Mouse (Mus musculus) lung, adult 2 months (tissue): Measurements from ENCODE around the gene Rps6kb2.

Experiments used
- CTCF ChIP-seq: fragments of 200-500 bp; IDR thresholded peaks from 2 replicates; pipeline ENCODE4 v1.5.1; 2011; ENCODE audit warnings: mild to moderate bottlenecking, low read length, control low read depth; ENCODE audit not compliant: insufficient read depth
- POLR2A ChIP-seq: fragments of 200-500 bp; IDR thresholded peaks from 2 replicates; pipeline ENCODE4 v1.6.1; 2011; ENCODE audit warnings: low read depth, mild to moderate bottlenecking, control low read depth, low read length, borderline replicate concordance; ENCODE audit errors: extremely low read depth

GRCm38 (mm10) chr19:4122411-4123370 is 40.5 kb downstream of the Rps6kb2 start:
- TF ChIP-seq CTCF (no peak), POLR2A (no peak)
